Mouse (Mus musculus) pancreas, adult 10 weeks (tissue): Measurements from ENCODE around the gene Phf5a. TPM values are rescaled to one million over a fixed set of nuclear protein-coding genes. Genes with fewer than 3 reads are reported as not detected.

Experiments
- polyA plus RNA-seq: library from polyadenylated mRNA; stranded (reverse); fragments of 350-450 nt; fragmentation: Illumina TruSeq; extraction: RNeasy Lipid Tissue Mini Kit (QIAGEN cat#74804); gene quantifications from one replicate; pipeline ENCODE4 v1.2.3, GENCODE M21; 2015; ENCODE audit warnings: low read depth, low replicate concordance; ENCODE audit not compliant: insufficient read depth

Gene Phf5a
- polyA plus RNA-seq, result 11.9 TPM

GRCm38 (mm10) chr15:81871604-81872261 is at the start of gene Phf5a:
TSS of gene Phf5a (minus strand) at chr15:81871911.

GRCm38 (mm10) chr15:81872262-81873136 is 788 bp upstream of the Phf5a start, which contains the start of gene Aco2:
TSS of gene Aco2 (plus strand) at chr15:81872309.

GRCm38 (mm10) chr15:81858517-81859329 is 13.0 kb downstream of the Phf5a start, which contains the start of gene Tob2:
TSS of gene Tob2 (minus strand) at chr15:81858796.

Other genes with a start within 250 kb of the Phf5a start
- 4.5 TPM for gene L3mbtl2, start 208.0 kb downstream of the Phf5a start, polyA plus RNA-seq
- 1.5 TPM for gene Chadl, start 174.6 kb downstream of the Phf5a start, polyA plus RNA-seq
- gene Zc3h7b, start 126.9 kb downstream of the Phf5a start, polyA plus RNA-seq, result 7.7 TPM
- gene Rangap1, start 126.4 kb downstream of the Phf5a start, polyA plus RNA-seq, result 7.8 TPM
- gene Tef, start 69.5 kb downstream of the Phf5a start, polyA plus RNA-seq, result 14.2 TPM
- 5.4 TPM for gene Tob2, start 13.1 kb downstream of the Phf5a start, polyA plus RNA-seq
- 36.1 TPM for gene Aco2, start 398 bp upstream of the Phf5a start, polyA plus RNA-seq
- 4.1 TPM for gene Polr3h, start 54.3 kb upstream of the Phf5a start, polyA plus RNA-seq
- 0.96 TPM for gene Csdc2, start 64.8 kb upstream of the Phf5a start, polyA plus RNA-seq
- 5.2 TPM for gene Pmm1, start 89.0 kb upstream of the Phf5a start, polyA plus RNA-seq
- gene 1700029P11Rik, start 108.6 kb upstream of the Phf5a start, polyA plus RNA-seq, result not detected
- gene Xrcc6, start 115.9 kb upstream of the Phf5a start, polyA plus RNA-seq, result 14.2 TPM
- 13.3 TPM for gene Desi1, start 162.0 kb upstream of the Phf5a start, polyA plus RNA-seq
- gene Snu13, start 175.7 kb upstream of the Phf5a start, polyA plus RNA-seq, result 15.2 TPM
- not detected for gene 4930407I10Rik, start 187.2 kb upstream of the Phf5a start, polyA plus RNA-seq
- gene Mei1, start 198.1 kb upstream of the Phf5a start, polyA plus RNA-seq, result not detected